Mouse (Mus musculus): ENCODE results near the gene Gm20388. TPM values are rescaled to one million over a fixed set of nuclear protein-coding genes. Genes with fewer than 3 reads are reported as not detected.

Gene Gm20388
- polyA plus RNA-seq, 1 experiment from 2014 or later, result not detected

- Histone ChIP-seq H3K27ac (ENCODE audit: low read depth, low read length) (no peak overlapping the region), H3K9me3 (ENCODE audit: control insufficient read depth, low read length) (no peaks in the 10 kb centered on the region), H3K4me3 (ENCODE audit: low read depth, low read length) (no peak overlapping the region), H3K9ac (ENCODE audit: low read length) (no peak overlapping the region), H3K27me3 (ENCODE audit: control insufficient read depth, insufficient read depth, low read length) (no peaks in the 10 kb centered on the region), H3K36me3 (ENCODE audit: control insufficient read depth, insufficient read depth, low read length) (no peaks in the 10 kb centered on the region), H3K4me1 (ENCODE audit: control insufficient read depth, insufficient read depth, low read length) (no peaks in the 10 kb centered on the region), H3K4me2 (no peak overlapping the region)
- 73% methylated on average over 4 of the region's 4 CpGs for WGBS
- no peak for DNase-seq (ENCODE audit: low spot score, missing footprints)
- ATAC-seq (ENCODE audit: low FRiP score), result no peak
These were observed 937.8 kb downstream of the Gm20388 start for GRCm38 (mm10) chr8:120848434-120848833.

- no peak overlapping the region for H3K4me2 ChIP-seq
- no peak for ATAC-seq (ENCODE audit: low FRiP score)
- no peaks in the 10 kb centered on the region for H3K27me3 ChIP-seq (ENCODE audit: control insufficient read depth, insufficient read depth, low read length)
- DNase-seq (ENCODE audit: low spot score, missing footprints), result no peak
- 89% methylated on average over 12 of the region's 12 CpGs for WGBS
- no peaks in the 10 kb centered on the region for H3K36me3 ChIP-seq (ENCODE audit: control insufficient read depth, insufficient read depth, low read length)
- H3K27ac ChIP-seq (ENCODE audit: low read depth, low read length), result no peak overlapping the region
- no peaks in the 10 kb centered on the region for H3K9me3 ChIP-seq (ENCODE audit: control insufficient read depth, low read length)
- H3K9ac ChIP-seq (ENCODE audit: low read length), result no peak overlapping the region
- H3K4me1 ChIP-seq (ENCODE audit: control insufficient read depth, insufficient read depth, low read length), result no peaks in the 10 kb centered on the region
- H3K4me3 ChIP-seq (ENCODE audit: low read depth, low read length), result no peak overlapping the region
These were observed 940.8 kb downstream of the Gm20388 start for GRCm38 (mm10) chr8:120851411-120851810.

GRCm38 (mm10) chr8:120859881-120860280, 949.2 kb downstream of the Gm20388 start:
- Histone ChIP-seq H3K9me3 (ENCODE audit: control insufficient read depth, low read length) (no peaks in the 10 kb centered on the region), H3K27ac (ENCODE audit: low read depth, low read length) (no peak overlapping the region), H3K36me3 (ENCODE audit: control insufficient read depth, insufficient read depth, low read length) (no peaks in the 10 kb centered on the region), H3K4me2 (no peak overlapping the region), H3K4me3 (ENCODE audit: low read depth, low read length) (no peak overlapping the region), H3K27me3 (ENCODE audit: control insufficient read depth, insufficient read depth, low read length) (no peaks in the 10 kb centered on the region), H3K9ac (ENCODE audit: low read length) (no peak overlapping the region), H3K4me1 (ENCODE audit: control insufficient read depth, insufficient read depth, low read length) (no peaks in the 10 kb centered on the region)
- ATAC-seq (ENCODE audit: low FRiP score) (no peak), DNase-seq (ENCODE audit: low spot score, missing footprints) (no peak)
- WGBS, result 84% methylated on average over 14 of the region's 14 CpGs

- DNase-seq (ENCODE audit: low spot score, missing footprints) (no peak), ATAC-seq (ENCODE audit: low FRiP score) (no peak)
- Histone ChIP-seq H3K4me3 (ENCODE audit: low read depth, low read length) (no peak overlapping the region), H3K4me1 (ENCODE audit: control insufficient read depth, insufficient read depth, low read length) (no peaks in the 10 kb centered on the region), H3K36me3 (ENCODE audit: control insufficient read depth, insufficient read depth, low read length) (no peaks in the 10 kb centered on the region), H3K27ac (ENCODE audit: low read depth, low read length) (no peak overlapping the region), H3K27me3 (ENCODE audit: control insufficient read depth, insufficient read depth, low read length) (no peaks in the 10 kb centered on the region), H3K9ac (ENCODE audit: low read length) (no peak overlapping the region), H3K4me2 (no peak overlapping the region), H3K9me3 (ENCODE audit: control insufficient read depth, low read length) (no peaks in the 10 kb centered on the region)
- WGBS, result 61% methylated on average over 24 of the region's 24 CpGs
These were observed 949.9 kb downstream of the Gm20388 start for GRCm38 (mm10) chr8:120860423-120861126.

GRCm38 (mm10) chr8:120863683-120864082, 953.0 kb downstream of the Gm20388 start:
- Histone ChIP-seq H3K9me3 (ENCODE audit: control insufficient read depth, low read length) (no peaks in the 10 kb centered on the region), H3K4me2 (no peak overlapping the region), H3K36me3 (ENCODE audit: control insufficient read depth, insufficient read depth, low read length) (no peaks in the 10 kb centered on the region), H3K27me3 (ENCODE audit: control insufficient read depth, insufficient read depth, low read length) (no peaks in the 10 kb centered on the region), H3K4me1 (ENCODE audit: control insufficient read depth, insufficient read depth, low read length) (no peaks in the 10 kb centered on the region), H3K9ac (ENCODE audit: low read length) (no peak overlapping the region), H3K4me3 (ENCODE audit: low read depth, low read length) (no peak overlapping the region), H3K27ac (ENCODE audit: low read depth, low read length) (no peak overlapping the region)
- 93% methylated on average over 4 of the region's 4 CpGs for WGBS
- ATAC-seq (ENCODE audit: low FRiP score) (no peak), DNase-seq (ENCODE audit: low spot score, missing footprints) (no peak)

GRCm38 (mm10) chr8:120867386-120867785, 956.7 kb downstream of the Gm20388 start:
- H3K9ac ChIP-seq (ENCODE audit: low read length), result no peak overlapping the region
- H3K27me3 ChIP-seq (ENCODE audit: control insufficient read depth, insufficient read depth, low read length), result no peaks in the 10 kb centered on the region
- no peaks in the 10 kb centered on the region for H3K36me3 ChIP-seq (ENCODE audit: control insufficient read depth, insufficient read depth, low read length)
- no peaks in the 10 kb centered on the region for H3K4me1 ChIP-seq (ENCODE audit: control insufficient read depth, insufficient read depth, low read length)
- no peak overlapping the region for H3K4me2 ChIP-seq
- ATAC-seq (ENCODE audit: low FRiP score) (no peak), DNase-seq (ENCODE audit: low spot score, missing footprints) (no peak)
- no peaks in the 10 kb centered on the region for H3K9me3 ChIP-seq (ENCODE audit: control insufficient read depth, low read length)
- no peak overlapping the region for H3K4me3 ChIP-seq (ENCODE audit: low read depth, low read length)
- H3K27ac ChIP-seq (ENCODE audit: low read depth, low read length), result no peak overlapping the region
- WGBS, result 71% methylated on average over 6 of the region's 6 CpGs

- H3K27ac ChIP-seq (ENCODE audit: low read depth, low read length), result no peak overlapping the region
- no peak overlapping the region for H3K4me3 ChIP-seq (ENCODE audit: low read depth, low read length)
- H3K9ac ChIP-seq (ENCODE audit: low read length), result no peak overlapping the region
- H3K4me1 ChIP-seq (ENCODE audit: control insufficient read depth, insufficient read depth, low read length), result no peaks in the 10 kb centered on the region
- H3K36me3 ChIP-seq (ENCODE audit: control insufficient read depth, insufficient read depth, low read length), result no peaks in the 10 kb centered on the region
- no peaks in the 10 kb centered on the region for H3K27me3 ChIP-seq (ENCODE audit: control insufficient read depth, insufficient read depth, low read length)
- WGBS, result 85% methylated on average over 6 of the region's 6 CpGs
- H3K9me3 ChIP-seq (ENCODE audit: control insufficient read depth, low read length), result no peaks in the 10 kb centered on the region
- H3K4me2 ChIP-seq, result no peak overlapping the region
- no peak for DNase-seq (ENCODE audit: low spot score, missing footprints)
- no peak for ATAC-seq (ENCODE audit: low FRiP score)
These were observed 962.0 kb downstream of the Gm20388 start for GRCm38 (mm10) chr8:120872661-120873060.

- 87% methylated on average over 24 of the region's 24 CpGs for WGBS
- Histone ChIP-seq H3K27ac (ENCODE audit: low read depth, low read length) (no peak overlapping the region), H3K4me1 (ENCODE audit: control insufficient read depth, insufficient read depth, low read length) (no peaks in the 10 kb centered on the region), H3K36me3 (ENCODE audit: control insufficient read depth, insufficient read depth, low read length) (no peaks in the 10 kb centered on the region), H3K9me3 (ENCODE audit: control insufficient read depth, low read length) (no peaks in the 10 kb centered on the region), H3K4me2 (no peak overlapping the region), H3K27me3 (ENCODE audit: control insufficient read depth, insufficient read depth, low read length) (peaks cover 5% of the 10 kb centered on the region), H3K9ac (ENCODE audit: low read length) (no peak overlapping the region), H3K4me3 (ENCODE audit: low read depth, low read length) (no peak overlapping the region)
- ATAC-seq (ENCODE audit: low FRiP score) (no peak), DNase-seq (ENCODE audit: low spot score, missing footprints) (no peak)
These were observed 965.6 kb downstream of the Gm20388 start for GRCm38 (mm10) chr8:120876010-120876918.

GRCm38 (mm10) chr8:120877005-120877404, 966.4 kb downstream of the Gm20388 start:
- 75% methylated on average over 7 of the region's 7 CpGs for WGBS
- ATAC-seq (ENCODE audit: low FRiP score) (no peak), DNase-seq (ENCODE audit: low spot score, missing footprints) (no peak)
- Histone ChIP-seq H3K9ac (ENCODE audit: low read length) (no peak overlapping the region), H3K27ac (ENCODE audit: low read depth, low read length) (no peak overlapping the region), H3K4me3 (ENCODE audit: low read depth, low read length) (no peak overlapping the region), H3K4me2 (no peak overlapping the region), H3K4me1 (ENCODE audit: control insufficient read depth, insufficient read depth, low read length) (no peaks in the 10 kb centered on the region), H3K27me3 (ENCODE audit: control insufficient read depth, insufficient read depth, low read length) (peaks cover 12% of the 10 kb centered on the region), H3K36me3 (ENCODE audit: control insufficient read depth, insufficient read depth, low read length) (no peaks in the 10 kb centered on the region), H3K9me3 (ENCODE audit: control insufficient read depth, low read length) (no peaks in the 10 kb centered on the region)

All from midbrain, embryonic 11.5 days (tissue).